Mouse (Mus musculus) midbrain, embryonic 14.5 days (tissue): ENCODE measurements around the gene Snap29. TPM values are rescaled to one million over a fixed set of nuclear protein-coding genes. Genes with fewer than 3 reads are reported as not detected.

Experiments
- ATAC-seq: fragments of 200-750 bp; cut with Nextera tagmentation; 2 replicates; pipeline ENCODE4 v1.8.0; 2017; ENCODE audit warnings: moderate number of reproducible peaks, moderate library complexity; ENCODE audit not compliant: low FRiP score, low TSS enrichment
- DNase-seq: peaks from one replicate; pipeline ENCODE4 v3.0.0-alpha.2; 2015
- H3K27ac ChIP-seq: fragments of 300-500 bp; sonication (generic); replicated peaks from 2 replicates; pipeline ENCODE4 v1.5.1; 2014; ENCODE audit warnings: mild to moderate bottlenecking, low read depth, low read length, moderate library complexity
- H3K27me3 ChIP-seq: fragments of 300-500 bp; sonication (generic); 2 replicates; pipeline ENCODE4 v1.6.1; 2014; ENCODE audit warnings: low read length, control low read depth, mixed read lengths; ENCODE audit not compliant: control insufficient read depth, insufficient read depth
- H3K36me3 ChIP-seq: fragments of 300-500 bp; sonication (generic); 2 replicates; pipeline ENCODE4 v1.6.1; 2014; ENCODE audit warnings: low read length, control low read depth; ENCODE audit not compliant: control insufficient read depth, insufficient read depth
- H3K4me1 ChIP-seq: fragments of 300-500 bp; sonication (generic); 2 replicates; pipeline ENCODE4 v1.6.1; 2014; ENCODE audit warnings: mild to moderate bottlenecking, antibody characterized with exemption, low read length, control low read depth; ENCODE audit not compliant: control insufficient read depth, insufficient read depth
- H3K4me2 ChIP-seq: fragments of 300-500 bp; sonication (generic); 2 replicates; pipeline ENCODE4 v1.6.1; 2014; ENCODE audit warnings: mild to moderate bottlenecking, low read length, moderate library complexity
- H3K4me3 ChIP-seq: fragments of 300-500 bp; sonication (generic); replicated peaks from 2 replicates; pipeline ENCODE4 v1.5.1; 2014; ENCODE audit warnings: low read depth, low read length
- H3K9ac ChIP-seq: fragments of 300-500 bp; sonication (generic); replicated peaks from 2 replicates; pipeline ENCODE4 v1.6.1; 2014; ENCODE audit warnings: mild to moderate bottlenecking, low read length, moderate library complexity
- H3K9me3 ChIP-seq: fragments of 300-500 bp; sonication (generic); 2 replicates; pipeline ENCODE4 v1.6.1; 2016; ENCODE audit warnings: low read length, control low read depth, mixed read lengths; ENCODE audit not compliant: control insufficient read depth
- WGBS: fragments of 180-500 bp; shearing (Covaris S2); extraction: QIAGEN DNeasy Blood & Tissue Kit; methylation state at CpG from one replicate; pipeline ENCODE4 v1.1.7; 2014; 5-methylcytosine and 5-hydroxymethylcytosine counted together
- polyA plus RNA-seq: library from polyadenylated mRNA; unstranded; fragments of >200 nt; fragmentation: Nextera tagmentation; extraction: Ambion mirVana; gene quantifications from 2 replicates; pipeline ENCODE4 v1.2.1, GENCODE M21; 2014

The Snap29 gene
- polyA plus RNA-seq, 1 experiment from 2014 or later: 10.7 TPM

DNA sequence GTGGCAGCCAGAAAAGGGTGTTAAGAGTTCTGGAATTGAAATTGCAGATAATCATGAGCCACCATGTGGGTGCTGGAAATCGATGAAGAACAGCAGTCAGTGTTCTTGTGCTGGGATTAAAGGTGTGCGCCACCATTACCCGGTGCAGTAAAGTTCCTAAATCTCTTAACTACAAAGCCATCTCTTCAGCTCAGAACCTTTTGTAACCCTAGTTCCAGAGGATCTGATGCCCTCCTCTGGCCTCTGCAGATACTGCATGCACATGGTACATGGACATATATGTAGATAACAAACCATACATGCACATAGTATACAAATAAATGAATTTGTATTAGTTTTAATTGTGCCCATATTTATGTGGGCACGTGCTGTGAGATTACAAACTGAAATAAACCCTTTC is 54.5 kb downstream of the Snap29 start:
- Histone ChIP-seq H3K27ac (no peak overlapping the region), H3K4me3 (no peak overlapping the region), H3K9ac (no peak overlapping the region), H3K9me3 (no peaks in the 10 kb centered on the region), H3K4me2 (no peak overlapping the region), H3K4me1 (peaks cover 5% of the 10 kb centered on the region), H3K36me3 (peaks cover 21% of the 10 kb centered on the region), H3K27me3 (no peaks in the 10 kb centered on the region)
- DNase-seq (no peak), ATAC-seq (no peak)
- WGBS: 93% methylated on average over 4 of the region's 4 CpGs

- Histone ChIP-seq H3K4me3 (no peak overlapping the region), H3K4me1 (no peaks in the 10 kb centered on the region), H3K9ac (no peak overlapping the region), H3K27ac (no peak overlapping the region), H3K4me2 (no peak overlapping the region), H3K36me3 (peaks cover 17% of the 10 kb centered on the region), H3K27me3 (no peaks in the 10 kb centered on the region), H3K9me3 (no peaks in the 10 kb centered on the region)
- 91% methylated on average over 1 of the region's 1 CpGs for WGBS
- DNase-seq (no peak), ATAC-seq (no peak)
Observed at GRCm38 (mm10) chr16:17461596-17461995, 55.8 kb downstream of the Snap29 start.

DNA sequence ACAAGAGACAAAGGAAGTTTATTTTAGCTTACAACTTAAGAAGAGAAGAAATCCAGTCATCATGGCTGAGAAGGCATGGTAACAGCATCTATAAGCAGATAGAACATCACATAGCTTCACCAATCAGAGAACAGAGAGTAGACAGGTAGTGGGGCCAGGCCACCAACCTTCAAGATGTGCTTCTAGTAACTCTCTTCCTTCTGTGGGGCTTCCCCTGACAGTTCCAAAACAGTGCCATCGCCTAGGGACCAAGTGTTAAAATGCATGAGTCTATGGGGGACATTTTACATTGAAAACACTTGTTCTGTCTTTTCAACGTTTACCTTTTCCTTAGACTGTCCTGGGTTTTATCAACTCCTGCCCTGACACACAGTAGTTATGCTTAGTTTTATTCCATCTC is 57.4 kb downstream of the Snap29 start:
- DNase-seq (no peak), ATAC-seq (no peak)
- Histone ChIP-seq H3K9me3 (no peaks in the 10 kb centered on the region), H3K9ac (no peak overlapping the region), H3K4me2 (no peak overlapping the region), H3K4me1 (no peaks in the 10 kb centered on the region), H3K4me3 (no peak overlapping the region), H3K27me3 (no peaks in the 10 kb centered on the region), H3K27ac (no peak overlapping the region), H3K36me3 (peaks cover 8% of the 10 kb centered on the region; the same call in 1 of the 2 replicates)
- 85% methylated on average over 2 of the region's 2 CpGs for WGBS

DNA sequence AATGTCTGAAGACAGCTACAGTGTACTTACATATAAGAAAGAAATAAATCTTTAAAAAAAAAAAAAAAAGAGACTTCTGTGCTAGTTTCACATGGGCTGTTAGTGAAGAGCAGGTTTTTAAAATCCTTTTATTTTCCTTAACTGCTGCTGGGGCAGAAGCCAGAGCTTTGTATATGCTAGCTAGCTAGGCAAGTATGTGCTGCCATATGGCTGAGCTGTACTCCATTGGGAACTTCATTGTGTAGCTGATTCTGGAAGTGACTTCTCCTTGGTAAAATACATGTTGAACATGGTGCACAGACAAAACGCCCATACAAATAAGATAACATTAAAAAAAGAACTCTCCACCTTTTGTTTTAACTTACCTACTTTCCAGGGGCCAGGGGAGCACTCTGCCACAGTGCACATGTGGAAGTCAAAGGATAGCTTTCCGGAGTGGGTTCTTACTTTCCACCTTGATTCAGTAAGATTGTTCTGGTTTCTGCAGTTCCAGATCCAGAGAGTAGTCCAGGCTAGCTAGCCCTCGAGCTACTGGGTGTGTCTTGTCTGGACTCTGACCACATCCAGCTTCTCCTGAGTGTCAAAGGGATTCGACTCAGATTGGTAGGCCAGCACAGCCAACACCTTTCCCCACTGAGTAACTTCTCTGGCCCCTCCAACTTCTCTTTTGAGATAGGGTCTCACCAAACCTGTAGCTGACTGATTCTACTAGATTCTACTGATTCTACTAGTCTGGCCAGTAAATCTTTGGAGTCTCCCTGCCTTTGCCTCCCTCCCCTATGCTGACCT is 61.3 kb downstream of the Snap29 start:
- Histone ChIP-seq H3K27ac (no peak overlapping the region), H3K4me1 (no peaks in the 10 kb centered on the region), H3K27me3 (no peaks in the 10 kb centered on the region), H3K4me3 (no peak overlapping the region), H3K36me3 (peaks cover 20% of the 10 kb centered on the region), H3K4me2 (no peak overlapping the region), H3K9me3 (no peaks in the 10 kb centered on the region), H3K9ac (no peak overlapping the region)
- DNase-seq: no peak
- ATAC-seq: no peak
- 90% methylated on average over 4 of the region's 4 CpGs for WGBS

DNA sequence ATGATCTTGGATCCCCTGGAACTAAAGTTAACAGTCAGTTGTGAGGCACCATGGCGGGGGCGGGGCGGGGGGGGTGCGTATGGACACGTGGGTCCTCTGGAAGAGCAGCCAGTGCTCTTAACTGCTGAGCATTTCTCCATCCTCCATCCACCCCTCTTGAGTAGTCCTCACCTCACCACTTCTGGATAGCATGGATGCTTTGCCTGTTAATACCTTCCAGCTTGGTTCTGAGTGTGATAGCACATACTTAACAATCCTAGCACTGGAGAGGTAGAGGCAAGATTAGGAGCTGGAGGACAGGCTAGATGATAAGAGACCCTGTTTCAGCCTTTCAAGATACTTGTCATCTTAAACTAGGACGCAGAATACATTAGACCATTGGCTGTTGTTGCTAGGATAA is 66.7 kb downstream of the Snap29 start:
- no peak overlapping the region for H3K9ac ChIP-seq
- H3K4me3 ChIP-seq: no peak overlapping the region
- H3K27ac ChIP-seq: no peak overlapping the region
- WGBS: 89% methylated on average over 6 of the region's 6 CpGs
- DNase-seq (no peak), ATAC-seq (no peak)
- no peaks in the 10 kb centered on the region for H3K27me3 ChIP-seq
- peaks cover 32% of the 10 kb centered on the region for H3K36me3 ChIP-seq
- H3K9me3 ChIP-seq: no peaks in the 10 kb centered on the region
- no peak overlapping the region for H3K4me2 ChIP-seq
- H3K4me1 ChIP-seq: no peaks in the 10 kb centered on the region

DNA sequence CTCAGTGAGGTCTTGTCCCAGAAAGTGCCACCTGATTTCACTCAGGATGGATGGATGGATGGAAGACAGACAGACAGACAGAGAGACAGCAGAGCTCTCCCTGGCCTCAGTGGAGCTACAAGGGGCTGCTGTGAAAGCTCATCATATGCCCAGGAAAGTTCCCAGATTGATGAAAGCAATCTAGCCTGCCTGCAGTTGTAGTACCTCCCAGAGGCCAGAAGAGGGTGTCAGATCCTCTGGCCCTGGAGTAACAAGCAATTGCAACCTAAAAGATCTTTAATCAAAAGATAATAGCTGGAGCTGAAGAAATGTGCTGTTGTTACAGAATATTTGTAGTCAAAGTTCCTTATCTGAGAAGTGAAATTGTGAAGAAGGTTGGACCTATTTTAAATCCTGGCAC is 68.3 kb downstream of the Snap29 start:
- H3K9me3 ChIP-seq: no peaks in the 10 kb centered on the region
- H3K4me2 ChIP-seq: no peak overlapping the region
- no peak overlapping the region for H3K27ac ChIP-seq
- no peak overlapping the region for H3K4me3 ChIP-seq
- H3K36me3 ChIP-seq: peaks cover 28% of the 10 kb centered on the region
- no peak overlapping the region for H3K9ac ChIP-seq
- ATAC-seq (no peak), DNase-seq (peak; percentile 50)
- no peaks in the 10 kb centered on the region for H3K4me1 ChIP-seq
- H3K27me3 ChIP-seq: no peaks in the 10 kb centered on the region

GRCm38 (mm10) chr16:17474761-17475160 is 69.0 kb downstream of the Snap29 start:
- Histone ChIP-seq H3K27me3 (no peaks in the 10 kb centered on the region), H3K4me1 (no peaks in the 10 kb centered on the region), H3K9ac (no peak overlapping the region), H3K36me3 (peaks cover 22% of the 10 kb centered on the region), H3K4me3 (no peak overlapping the region), H3K9me3 (no peaks in the 10 kb centered on the region), H3K4me2 (no peak overlapping the region), H3K27ac (no peak overlapping the region)
- 94% methylated on average over 2 of the region's 2 CpGs for WGBS
- ATAC-seq (no peak), DNase-seq (no peak)

DNA sequence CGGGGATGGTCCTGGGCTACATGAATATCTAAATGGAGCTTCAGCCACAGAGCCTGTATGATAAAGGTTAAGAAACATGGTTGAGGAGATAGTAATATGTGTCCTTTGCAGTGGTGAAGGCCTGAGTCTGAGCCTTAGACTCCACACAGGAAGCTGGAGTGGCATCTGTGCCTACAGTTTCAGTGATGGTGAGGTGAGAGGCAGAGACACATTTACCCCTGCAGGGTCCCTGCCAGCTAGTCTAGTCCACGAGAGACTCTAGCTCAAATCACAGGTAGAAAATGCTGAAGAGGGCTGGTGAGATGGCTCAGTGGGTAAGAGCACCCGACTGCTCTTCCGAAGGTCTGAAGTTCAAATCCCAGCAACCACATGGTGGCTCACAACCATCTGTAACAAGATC is 69.5 kb downstream of the Snap29 start:
- Histone ChIP-seq H3K4me2 (no peak overlapping the region), H3K27ac (no peak overlapping the region), H3K9ac (no peak overlapping the region), H3K4me3 (no peak overlapping the region), H3K36me3 (peaks cover 17% of the 10 kb centered on the region), H3K4me1 (no peaks in the 10 kb centered on the region), H3K27me3 (no peaks in the 10 kb centered on the region), H3K9me3 (no peaks in the 10 kb centered on the region)
- 97% methylated on average over 4 of the region's 4 CpGs for WGBS
- no peak for ATAC-seq
- no peak for DNase-seq

- DNase-seq (no peak), ATAC-seq (no peak)
- Histone ChIP-seq H3K27ac (no peak overlapping the region), H3K9me3 (no peaks in the 10 kb centered on the region), H3K9ac (0 out of 2 replicates have a peak overlapping the region, but pooled peaks have one; percentile 7), H3K4me1 (no peaks in the 10 kb centered on the region), H3K4me2 (no peak overlapping the region), H3K36me3 (peaks cover 9% of the 10 kb centered on the region), H3K4me3 (no peak overlapping the region), H3K27me3 (no peaks in the 10 kb centered on the region)
- 67% methylated on average over 4 of the region's 4 CpGs for WGBS
Observed at GRCm38 (mm10) chr16:17478331-17478943, 72.7 kb downstream of the Snap29 start.
